Mouse (Mus musculus): ENCODE results near the gene Sars2. TPM values are rescaled to one million over a fixed set of nuclear protein-coding genes. Genes with fewer than 3 reads are reported as not detected.
A peak's percentile ranks its signal among the peaks of the same experiment; 100 is the strongest.

Sars2 gene
- polyA plus RNA-seq, 1 experiment = 21.5 TPM

DNA sequence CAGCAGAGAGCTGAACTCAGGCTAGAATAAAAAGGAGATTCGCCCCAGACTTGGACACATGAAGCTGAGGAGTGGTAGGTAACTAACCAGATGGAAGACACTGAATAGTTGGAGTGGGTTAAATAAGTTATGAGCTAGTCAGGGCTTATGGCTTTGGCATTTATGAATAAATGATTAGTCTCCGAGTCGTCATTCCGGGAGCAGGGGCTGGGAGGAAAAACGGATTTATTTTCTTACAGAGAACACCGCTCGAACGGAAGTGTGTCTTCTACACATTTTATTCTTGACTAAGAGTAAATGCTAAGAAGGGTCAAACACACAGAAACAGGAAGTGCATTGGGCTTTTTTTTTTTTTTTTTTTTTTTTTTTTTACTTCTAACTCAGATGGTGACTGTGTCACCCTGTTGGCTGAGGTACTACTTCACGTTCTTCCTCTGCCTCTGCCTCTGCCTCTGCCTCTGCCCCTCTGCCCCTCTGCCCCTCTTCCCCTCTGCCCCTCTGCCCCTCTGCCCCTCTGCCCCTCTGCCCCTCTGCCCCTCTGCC, 39.1 kb upstream of the Sars2 start:
- H3K4me3 ChIP-seq (replicated peaks; ENCODE audit: insufficient read depth, low read depth, low read length) = no peak overlapping the region
- DNase-seq = no peak
- no peaks in the 10 kb centered on the region for H3K4me1 ChIP-seq (ENCODE audit: control insufficient read depth, insufficient read depth, low read length)
- no peak overlapping the region for H3K27ac ChIP-seq (ENCODE audit: insufficient read depth, low read length)
- WGBS = 77% methylated on average over 9 of the region's 9 CpGs
- TF ChIP-seq POLR2A (IDR thresholded peaks at IDR 0.05; ENCODE audit: borderline replicate concordance, insufficient read depth, low read length) = no peak
- TF ChIP-seq CTCF (IDR thresholded peaks at IDR 0.05; ENCODE audit: borderline replicate concordance, insufficient read depth, low read depth, low read length) = no peak
- H3K27me3 ChIP-seq (ENCODE audit: control insufficient read depth, insufficient read depth, low read length) = no peaks in the 10 kb centered on the region

DNA sequence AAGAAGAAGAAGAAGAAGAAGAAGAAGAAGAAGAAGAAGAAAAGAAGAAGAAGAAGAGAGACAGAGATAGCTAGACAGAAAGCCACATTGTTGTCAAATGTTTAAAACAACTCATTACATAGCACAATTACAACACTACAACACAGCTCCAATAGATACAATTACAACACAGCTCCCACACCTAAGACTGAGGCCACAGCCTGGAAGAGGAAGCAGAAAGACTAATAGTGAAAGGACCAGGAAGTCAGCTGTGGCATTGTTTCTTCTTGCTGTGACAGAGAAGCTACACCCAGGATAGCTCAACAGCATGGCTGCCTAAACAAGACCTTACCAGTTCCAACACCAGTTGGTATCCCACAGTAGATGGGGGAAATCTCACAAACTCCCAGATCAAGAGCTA, 32.3 kb upstream of the Sars2 start:
- no peak for DNase-seq
- TF ChIP-seq POLR2A (IDR thresholded peaks at IDR 0.05; ENCODE audit: borderline replicate concordance, insufficient read depth, low read length) (no peak), CTCF (IDR thresholded peaks at IDR 0.05; ENCODE audit: borderline replicate concordance, insufficient read depth, low read depth, low read length) (no peak)
- Histone ChIP-seq H3K4me1 (ENCODE audit: control insufficient read depth, insufficient read depth, low read length) (no peaks in the 10 kb centered on the region), H3K27ac (ENCODE audit: insufficient read depth, low read length) (no peak overlapping the region), H3K4me3 (replicated peaks; ENCODE audit: insufficient read depth, low read depth, low read length) (no peak overlapping the region), H3K27me3 (ENCODE audit: control insufficient read depth, insufficient read depth, low read length) (no peaks in the 10 kb centered on the region; the same call in 1 of the 2 replicates)

DNA sequence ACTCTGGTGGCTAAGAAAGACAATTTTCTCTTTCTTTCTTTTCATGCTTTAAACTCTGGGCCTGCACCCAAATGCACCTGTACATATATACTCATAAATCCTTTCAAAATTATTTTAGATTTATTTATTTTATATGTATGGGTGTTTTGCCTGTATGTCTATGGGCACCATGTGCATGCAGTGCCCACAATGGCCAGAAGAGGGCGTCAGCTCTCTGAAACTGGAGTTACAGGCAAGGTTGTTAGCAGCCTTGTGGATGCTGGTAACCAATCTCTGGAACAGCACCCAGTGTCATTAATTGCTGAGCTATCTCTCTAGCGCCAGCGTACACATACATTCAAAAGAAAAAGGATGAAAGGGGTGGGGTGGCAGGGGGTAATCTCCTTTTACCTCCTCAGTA, 30.8 kb upstream of the Sars2 start:
- Histone ChIP-seq H3K27me3 (ENCODE audit: control insufficient read depth, insufficient read depth, low read length) (no peaks in the 10 kb centered on the region; the same call in 1 of the 2 replicates), H3K4me1 (ENCODE audit: control insufficient read depth, insufficient read depth, low read length) (no peaks in the 10 kb centered on the region), H3K27ac (ENCODE audit: insufficient read depth, low read length) (no peak overlapping the region), H3K4me3 (replicated peaks; ENCODE audit: insufficient read depth, low read depth, low read length) (no peak overlapping the region)
- 66% methylated on average over 3 of the region's 3 CpGs for WGBS
- TF ChIP-seq POLR2A (IDR thresholded peaks at IDR 0.05; ENCODE audit: borderline replicate concordance, insufficient read depth, low read length) = no peak
- no peak for TF ChIP-seq CTCF (IDR thresholded peaks at IDR 0.05; ENCODE audit: borderline replicate concordance, insufficient read depth, low read depth, low read length)
- no peak for DNase-seq

DNA sequence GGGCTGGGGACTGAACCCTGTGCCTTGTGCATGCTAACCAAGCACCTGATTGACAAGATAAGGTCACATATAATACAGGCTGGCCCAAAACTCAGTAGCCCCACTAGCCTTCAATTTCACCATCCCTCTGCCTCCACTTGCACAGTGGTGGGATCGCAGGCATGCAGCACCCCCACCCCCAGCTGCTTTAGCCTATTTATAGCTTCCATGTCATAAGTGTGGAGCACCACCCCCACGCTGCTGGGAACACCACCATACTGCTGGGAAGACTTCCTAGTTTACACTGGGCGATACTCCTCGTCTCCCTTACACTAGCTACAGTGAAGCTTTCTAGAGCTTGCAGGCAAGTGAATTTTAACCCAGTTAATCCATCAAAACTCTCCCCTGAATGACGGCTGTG, 27.1 kb upstream of the Sars2 start:
- Histone ChIP-seq H3K27ac (ENCODE audit: insufficient read depth, low read length) (no peak overlapping the region), H3K4me3 (replicated peaks; ENCODE audit: insufficient read depth, low read depth, low read length) (no peak overlapping the region), H3K4me1 (ENCODE audit: control insufficient read depth, insufficient read depth, low read length) (no peaks in the 10 kb centered on the region), H3K27me3 (ENCODE audit: control insufficient read depth, insufficient read depth, low read length) (no peaks in the 10 kb centered on the region; the same call in 1 of the 2 replicates)
- DNase-seq = no peak
- 91% methylated on average over 5 of the region's 5 CpGs for WGBS
- TF ChIP-seq POLR2A (IDR thresholded peaks at IDR 0.05; ENCODE audit: borderline replicate concordance, insufficient read depth, low read length) = no peak

DNA sequence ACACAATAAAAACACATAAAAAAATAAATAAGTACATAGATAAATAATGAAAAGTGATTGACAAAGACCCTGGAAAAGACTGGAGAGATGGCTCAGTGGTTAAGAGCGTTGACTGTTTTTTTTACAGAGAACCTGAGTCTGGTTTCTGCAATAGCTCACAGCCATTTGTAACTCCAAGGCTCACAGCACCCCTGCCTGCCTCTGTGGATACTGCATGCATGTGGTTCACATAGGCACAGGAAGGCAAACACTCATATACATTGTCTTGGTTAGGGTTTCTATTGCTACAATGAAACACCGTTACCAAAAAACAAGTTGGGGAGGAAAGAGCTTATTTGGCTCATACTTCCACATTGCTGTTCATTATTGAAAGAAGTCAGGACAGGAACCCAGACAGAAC, 26.2 kb upstream of the Sars2 start:
- H3K4me3 ChIP-seq (replicated peaks; ENCODE audit: insufficient read depth, low read depth, low read length) = no peak overlapping the region
- no peak for DNase-seq
- WGBS = 98% methylated on average over 2 of the region's 2 CpGs
- TF ChIP-seq CTCF (IDR thresholded peaks at IDR 0.05; ENCODE audit: borderline replicate concordance, insufficient read depth, low read depth, low read length) (no peak), POLR2A (IDR thresholded peaks at IDR 0.05; ENCODE audit: borderline replicate concordance, insufficient read depth, low read length) (no peak)
- H3K27ac ChIP-seq (ENCODE audit: insufficient read depth, low read length) = no peak overlapping the region
- H3K27me3 ChIP-seq (ENCODE audit: control insufficient read depth, insufficient read depth, low read length) = no peaks in the 10 kb centered on the region
- H3K4me1 ChIP-seq (ENCODE audit: control insufficient read depth, insufficient read depth, low read length) = no peaks in the 10 kb centered on the region

DNA sequence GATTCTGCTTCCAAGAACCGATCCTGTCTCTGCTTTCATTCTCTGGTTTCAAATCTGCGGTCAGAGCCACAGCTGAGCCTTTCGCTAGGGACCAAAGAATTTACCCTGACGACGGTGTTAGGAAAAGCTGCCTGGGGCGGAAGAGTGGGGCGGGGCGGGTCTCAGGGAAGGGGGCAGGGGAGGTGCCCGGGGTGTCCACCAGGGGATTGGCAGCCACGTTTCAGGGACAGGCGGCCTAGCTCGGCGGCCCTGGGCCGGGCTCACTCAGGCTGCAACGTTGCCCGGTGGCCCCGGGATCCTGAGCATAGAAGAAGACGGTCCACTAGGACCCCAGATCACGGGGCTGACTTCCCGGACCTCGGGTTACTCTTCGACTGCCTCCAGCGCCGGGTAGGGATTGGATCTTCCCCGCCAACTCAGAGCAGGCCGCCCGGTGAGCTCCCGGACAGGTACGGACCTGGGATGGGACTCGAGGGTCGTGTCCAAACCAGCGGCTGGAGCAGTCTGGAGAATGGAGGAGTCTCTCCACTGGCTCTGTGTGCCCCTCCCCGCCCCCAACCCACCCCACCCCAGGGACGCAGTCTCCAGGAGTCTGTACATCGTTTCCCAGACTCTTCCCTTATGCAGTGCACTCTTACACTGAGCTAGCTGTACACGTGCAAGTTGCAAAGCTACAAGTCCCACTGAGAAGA, 25.1 kb upstream of the Sars2 start, which contains the start of gene Fbxo17:
TSS of gene Fbxo17 (plus strand) at position 215 of the 692 bp plus-strand sequence.
- WGBS = 3% methylated on average over 36 of the region's 36 CpGs
- H3K27me3 ChIP-seq (ENCODE audit: control insufficient read depth, insufficient read depth, low read length) = no peaks in the 10 kb centered on the region
- peak within 1 kb of the TSS; percentile 60 for H3K4me3 ChIP-seq (replicated peaks; ENCODE audit: insufficient read depth, low read depth, low read length)
- no peak for TF ChIP-seq POLR2A (IDR thresholded peaks at IDR 0.05; ENCODE audit: borderline replicate concordance, insufficient read depth, low read length)
- TF ChIP-seq CTCF (IDR thresholded peaks at IDR 0.05; ENCODE audit: borderline replicate concordance, insufficient read depth, low read depth, low read length) = no peak
- no peak within 1 kb of the TSS for H3K27ac ChIP-seq (ENCODE audit: insufficient read depth, low read length)
- H3K4me1 ChIP-seq (ENCODE audit: control insufficient read depth, insufficient read depth, low read length) = peaks cover 3% of the 10 kb centered on the region; the same call in 1 of the 2 replicates
- peak; percentile 50 to 67 for DNase-seq

DNA sequence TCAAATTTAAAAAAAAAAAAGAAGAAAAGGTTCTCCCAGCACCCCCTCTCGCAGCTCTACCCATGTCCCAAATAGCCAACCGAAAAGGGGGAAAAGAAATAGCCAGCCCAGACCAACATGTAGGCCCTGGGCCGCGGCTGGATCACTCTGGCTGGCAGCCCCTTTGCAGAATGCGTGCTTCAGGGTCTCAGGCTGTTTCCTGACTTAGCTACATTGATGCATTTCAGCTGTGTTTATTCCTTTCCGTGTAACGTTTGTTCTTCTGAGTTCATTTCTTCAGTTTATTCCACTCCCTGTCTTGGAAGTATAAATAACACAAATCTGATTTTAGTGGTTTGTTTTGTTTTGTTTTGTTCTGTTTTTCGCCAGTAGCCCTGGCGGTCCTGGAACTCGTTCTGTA, 24.1 kb upstream of the Sars2 start:
- H3K27ac ChIP-seq (ENCODE audit: insufficient read depth, low read length) = no peak overlapping the region
- peaks cover 3% of the 10 kb centered on the region; the same call in 1 of the 2 replicates for H3K4me1 ChIP-seq (ENCODE audit: control insufficient read depth, insufficient read depth, low read length)
- no peaks in the 10 kb centered on the region for H3K27me3 ChIP-seq (ENCODE audit: control insufficient read depth, insufficient read depth, low read length)
- no peak overlapping the region for H3K4me3 ChIP-seq (replicated peaks; ENCODE audit: insufficient read depth, low read depth, low read length)
- TF ChIP-seq CTCF (IDR thresholded peaks at IDR 0.05; ENCODE audit: borderline replicate concordance, insufficient read depth, low read depth, low read length) (no peak), POLR2A (IDR thresholded peaks at IDR 0.05; ENCODE audit: borderline replicate concordance, insufficient read depth, low read length) (no peak)
- DNase-seq = no peak
- WGBS = 93% methylated on average over 10 of the region's 10 CpGs

DNA sequence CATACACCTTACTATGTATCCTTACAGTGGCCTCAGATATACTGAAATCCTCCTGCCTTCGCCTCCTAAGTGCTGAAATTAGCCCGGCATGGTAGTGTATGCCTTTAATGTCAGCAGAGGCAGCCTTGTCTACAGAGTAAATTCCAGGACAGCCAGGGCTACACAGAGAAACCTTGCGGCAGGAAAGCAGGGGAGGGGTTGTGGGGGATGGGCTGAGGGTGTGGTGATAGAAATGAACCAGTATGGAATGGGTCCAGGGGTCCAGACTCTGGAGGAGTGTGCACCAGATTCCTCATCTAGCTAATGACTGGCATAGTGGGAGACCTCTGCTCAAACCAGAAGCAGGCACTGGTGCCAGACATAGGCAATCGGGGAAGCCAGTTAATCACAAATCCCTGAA, 22.6 kb upstream of the Sars2 start:
- no peak for DNase-seq
- no peak for TF ChIP-seq POLR2A (IDR thresholded peaks at IDR 0.05; ENCODE audit: borderline replicate concordance, insufficient read depth, low read length)
- no peak for TF ChIP-seq CTCF (IDR thresholded peaks at IDR 0.05; ENCODE audit: borderline replicate concordance, insufficient read depth, low read depth, low read length)
- H3K4me3 ChIP-seq (replicated peaks; ENCODE audit: insufficient read depth, low read depth, low read length) = no peak overlapping the region
- no peak overlapping the region for H3K27ac ChIP-seq (ENCODE audit: insufficient read depth, low read length)
- no peaks in the 10 kb centered on the region for H3K27me3 ChIP-seq (ENCODE audit: control insufficient read depth, insufficient read depth, low read length)
- 63% methylated on average over 4 of the region's 4 CpGs for WGBS
- peaks cover 3% of the 10 kb centered on the region; the same call in 1 of the 2 replicates for H3K4me1 ChIP-seq (ENCODE audit: control insufficient read depth, insufficient read depth, low read length)

All from cerebellum, adult 2 months (tissue).